Mouse (Mus musculus) A20 (cell line): ENCODE measurements around the gene Igsf21.

Experiments used
- DNase-seq: peaks from one replicate; pipeline ENCODE4 v3.0.0-alpha.2; 2011; ENCODE audit warnings: low read depth, low spot score

Igsf21 gene

GRCm38 (mm10) chr4:140246180-140247005, at the start of gene Igsf21:
Gene Igsf21 (minus strand): TSS chr4:140246784.
- DNase-seq: no peak

- no peak for DNase-seq
Measured at GRCm38 (mm10) chr4:140285726-140286316, 39.2 kb upstream of the Igsf21 start.

- no peak for DNase-seq
Measured at GRCm38 (mm10) chr4:140283398-140283797, 36.8 kb upstream of the Igsf21 start.

- DNase-seq: no peak
Measured at GRCm38 (mm10) chr4:140278269-140278668, 31.7 kb upstream of the Igsf21 start.

- no peak for DNase-seq
Measured at GRCm38 (mm10) chr4:140271913-140272312, 25.3 kb upstream of the Igsf21 start.

GRCm38 (mm10) chr4:140270451-140270850, 23.9 kb upstream of the Igsf21 start:
- DNase-seq: no peak

GRCm38 (mm10) chr4:140269184-140269840, 22.7 kb upstream of the Igsf21 start:
- no peak for DNase-seq

GRCm38 (mm10) chr4:140267835-140268234, 21.3 kb upstream of the Igsf21 start:
- DNase-seq: no peak

- no peak for DNase-seq
Measured at GRCm38 (mm10) chr4:140267086-140267485, 20.5 kb upstream of the Igsf21 start.

- no peak for DNase-seq
Measured at GRCm38 (mm10) chr4:140258968-140259367, 12.4 kb upstream of the Igsf21 start.

GRCm38 (mm10) chr4:140252369-140252768, 5.8 kb upstream of the Igsf21 start:
- DNase-seq: no peak

- no peak for DNase-seq
Measured at GRCm38 (mm10) chr4:140249011-140249744, 2.6 kb upstream of the Igsf21 start.

- DNase-seq: no peak
Measured at GRCm38 (mm10) chr4:140248396-140248795, 1.8 kb upstream of the Igsf21 start.

- no peak for DNase-seq
Measured at GRCm38 (mm10) chr4:140247006-140248003, 721 bp upstream of the Igsf21 start.

- no peak for DNase-seq
Measured at GRCm38 (mm10) chr4:140245286-140246179, 1.1 kb downstream of the Igsf21 start.

GRCm38 (mm10) chr4:140244835-140245234, 1.7 kb downstream of the Igsf21 start:
- no peak for DNase-seq

GRCm38 (mm10) chr4:140244161-140244813, 2.3 kb downstream of the Igsf21 start:
- DNase-seq: no peak

GRCm38 (mm10) chr4:140243231-140243630, 3.4 kb downstream of the Igsf21 start:
- no peak for DNase-seq

GRCm38 (mm10) chr4:140242291-140242690, 4.3 kb downstream of the Igsf21 start:
- DNase-seq: no peak
